Mouse (Mus musculus) cerebellum, adult 11-12 months (tissue): ENCODE data around the gene Erbb4.

Experiments used
- DNase-seq: peaks from one replicate; pipeline ENCODE4 v3.0.0; 2022

Erbb4 gene

GRCm38 (mm10) chr1:68049856-68050255 is 1058.0 kb downstream of the Erbb4 start:
- no peak for DNase-seq

DNA sequence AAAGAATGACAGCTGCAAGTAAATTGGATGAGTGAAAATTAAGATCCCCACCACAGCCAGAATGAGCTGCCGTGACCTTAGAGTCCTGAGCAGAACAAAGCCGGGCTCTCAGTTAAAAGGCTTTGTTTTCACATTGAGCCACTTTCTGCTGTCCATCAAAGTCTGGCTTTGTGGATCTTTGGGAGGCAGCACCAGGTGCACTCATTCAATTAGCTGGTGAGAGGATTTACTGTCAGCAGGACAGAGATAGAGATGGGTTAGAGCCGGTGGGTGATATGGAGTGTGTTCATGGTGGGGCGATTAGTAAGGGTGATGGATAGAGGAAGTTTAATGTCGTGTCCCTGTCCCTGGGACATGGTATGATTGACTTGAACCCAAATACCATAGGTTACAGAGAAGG is 1060.7 kb downstream of the Erbb4 start:
- no peak for DNase-seq

DNA sequence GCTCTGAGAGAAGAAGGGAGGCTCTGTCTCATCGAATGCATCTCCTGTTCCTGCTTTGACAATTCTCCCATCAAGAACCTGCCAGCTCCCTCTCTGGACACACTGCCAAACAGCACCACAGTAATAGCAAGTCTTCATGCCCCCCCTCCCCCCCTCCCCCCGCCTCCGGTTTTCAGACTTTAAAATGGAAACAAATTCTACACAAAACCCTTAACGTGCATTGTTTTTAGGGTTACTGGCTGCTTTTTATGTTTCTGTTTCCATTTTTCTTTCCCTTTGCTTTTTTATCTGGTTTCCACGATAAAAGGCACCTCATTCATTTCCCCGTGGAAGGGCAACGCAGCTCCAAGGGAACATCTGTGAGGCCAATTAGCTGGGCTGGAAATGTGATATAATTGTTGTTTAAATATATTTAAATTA is 1061.3 kb downstream of the Erbb4 start:
- DNase-seq = no peak

GRCm38 (mm10) chr1:68024086-68024940 is 1083.5 kb downstream of the Erbb4 start:
- DNase-seq = no peak

- DNase-seq = no peak
These were observed 1087.8 kb downstream of the Erbb4 start for GRCm38 (mm10) chr1:68020020-68020419.

DNA sequence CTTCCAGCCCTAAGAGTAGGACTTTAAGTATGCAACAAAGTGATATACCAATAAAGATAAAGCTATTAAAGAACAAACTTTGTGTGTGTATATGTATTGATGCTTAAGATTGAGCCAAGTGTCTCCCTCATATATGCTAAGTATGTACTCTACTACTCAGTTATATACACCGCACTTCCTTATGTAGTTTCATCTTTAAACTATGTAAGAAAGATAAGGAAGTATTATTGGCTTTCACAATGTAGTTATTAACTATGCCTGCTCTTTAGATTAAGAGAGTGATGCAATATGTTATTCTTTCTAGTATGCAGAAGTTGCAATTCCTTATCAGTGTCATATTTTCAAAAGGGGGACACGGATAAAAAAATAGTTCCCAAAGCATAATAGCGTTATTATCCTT is 1088.2 kb downstream of the Erbb4 start:
- no peak for DNase-seq
